Mouse (Mus musculus) cerebellum, adult 11 months (tissue): Measurements from ENCODE around the gene Lgr4.

Experiments used
- DNase-seq: peaks from one replicate; pipeline ENCODE4 v3.0.0; 2022

The Lgr4 gene

GRCm38 (mm10) chr2:110036265-110036664 lies 118.8 kb downstream of the Lgr4 start:
- no peak for DNase-seq

- no peak for DNase-seq
Observed at GRCm38 (mm10) chr2:110036665-110037064, 119.2 kb downstream of the Lgr4 start.

GRCm38 (mm10) chr2:110037221-110037620 lies 119.8 kb downstream of the Lgr4 start:
- no peak for DNase-seq

GRCm38 (mm10) chr2:110038341-110038740 lies 120.9 kb downstream of the Lgr4 start:
- no peak for DNase-seq

GRCm38 (mm10) chr2:110042861-110043760 lies 125.7 kb downstream of the Lgr4 start:
- DNase-seq: no peak

- no peak for DNase-seq
Observed at GRCm38 (mm10) chr2:110058424-110058823, 141.0 kb downstream of the Lgr4 start.

GRCm38 (mm10) chr2:110063131-110063530 lies 145.7 kb downstream of the Lgr4 start:
- no peak for DNase-seq
